Mouse (Mus musculus) MN1 (cell line): ENCODE data around the gene Foxr1.
A peak's percentile ranks its signal among the peaks of the same experiment; 100 is the strongest.
"Not testable (repeated sequence)": the region's sequence is repeated elsewhere in the genome, so short reads cannot be mapped to it uniquely, and the experiment has no call there.

Experiments
- DNase-seq: peaks from one replicate; pipeline ENCODE4 v3.0.0-alpha.2; 2016; ENCODE audit warnings: low spot score

Foxr1 gene

GRCm38 (mm10) chr9:44417156-44417891 is 23.6 kb downstream of the Foxr1 start:
- no peak for DNase-seq

- no peak for DNase-seq
These were observed 28.2 kb downstream of the Foxr1 start for GRCm38 (mm10) chr9:44412781-44413180.

GRCm38 (mm10) chr9:44412306-44412705 is 28.6 kb downstream of the Foxr1 start:
- DNase-seq, result no peak

GRCm38 (mm10) chr9:44411601-44412130 is 29.3 kb downstream of the Foxr1 start:
- no peak for DNase-seq

- no peak for DNase-seq
These were observed 30.1 kb downstream of the Foxr1 start for GRCm38 (mm10) chr9:44410647-44411336.

GRCm38 (mm10) chr9:44408693-44409092 is 32.2 kb downstream of the Foxr1 start:
- not testable (repeated sequence) for DNase-seq

GRCm38 (mm10) chr9:44407752-44408097 is 33.2 kb downstream of the Foxr1 start:
- DNase-seq, result no peak

GRCm38 (mm10) chr9:44406906-44407751 is 33.8 kb downstream of the Foxr1 start, which contains the start of the genes Rps25 and Trappc4:
Gene Rps25, plus strand, starts transcription at chr9:44407139.
Gene Trappc4, minus strand, starts transcription at chr9:44407600.
- DNase-seq, result peak; percentile 95

- DNase-seq, result no peak
These were observed 35.9 kb downstream of the Foxr1 start for GRCm38 (mm10) chr9:44405011-44405410.

GRCm38 (mm10) chr9:44401081-44401480 is 39.9 kb downstream of the Foxr1 start:
- DNase-seq, result no peak

GRCm38 (mm10) chr9:44399795-44400114 is 41.2 kb downstream of the Foxr1 start:
- DNase-seq, result no peak

- DNase-seq, result no peak
These were observed 41.7 kb downstream of the Foxr1 start for GRCm38 (mm10) chr9:44399114-44399794.

- DNase-seq, result no peak
These were observed 42.4 kb downstream of the Foxr1 start for GRCm38 (mm10) chr9:44398551-44398950.

GRCm38 (mm10) chr9:44398087-44398486 is 42.8 kb downstream of the Foxr1 start:
- peak; percentile 39 for DNase-seq

GRCm38 (mm10) chr9:44396684-44397411 is 44.1 kb downstream of the Foxr1 start, which contains the start of gene Slc37a4:
Gene Slc37a4, plus strand, starts transcription at chr9:44396852.
- peak; percentile 98 for DNase-seq

GRCm38 (mm10) chr9:44391466-44391865 is 49.5 kb downstream of the Foxr1 start:
- DNase-seq, result peak; percentile 83

GRCm38 (mm10) chr9:44389273-44389672 is 51.7 kb downstream of the Foxr1 start:
- DNase-seq, result peak; percentile 60

- peak; percentile 43 for DNase-seq
These were observed 53.7 kb downstream of the Foxr1 start for GRCm38 (mm10) chr9:44387221-44387620.

- DNase-seq, result no peak
These were observed 56.3 kb downstream of the Foxr1 start for GRCm38 (mm10) chr9:44384596-44384995.
